Mouse (Mus musculus) bone marrow macrophage, adult 2 months (primary cell): ENCODE results near the gene Lrrc8b.

Source experiments
- CTCF ChIP-seq: IDR thresholded peaks from 2 replicates; pipeline ENCODE4 v1.5.1; 2012; ENCODE audit warnings: low read depth, mild to moderate bottlenecking, low read length, moderate library complexity
- POLR2A ChIP-seq: IDR thresholded peaks from 2 replicates; pipeline ENCODE4 v1.6.1; 2012; ENCODE audit warnings: mild to moderate bottlenecking, low read depth, low read length, borderline replicate concordance

DNA sequence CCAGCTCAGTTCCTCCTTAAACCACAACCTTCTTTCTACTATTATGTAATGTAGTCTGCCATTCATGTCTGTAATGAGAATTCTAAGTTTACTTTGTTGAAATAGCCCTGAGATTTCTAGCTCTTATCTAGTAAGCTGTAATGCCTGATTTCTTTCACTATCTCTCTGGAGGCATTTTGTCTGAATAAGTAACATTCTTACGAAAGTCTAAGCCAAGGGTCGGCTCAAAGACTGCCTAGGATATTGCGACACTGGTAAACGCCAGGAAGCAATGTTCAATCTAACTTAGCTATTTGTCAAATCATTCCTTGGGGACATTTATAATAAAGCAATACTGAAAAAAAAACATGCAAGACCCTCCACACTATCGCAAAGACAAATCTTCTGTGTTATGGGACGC lies 21.8 kb upstream of the Lrrc8b start:
- no peak for TF ChIP-seq POLR2A
- TF ChIP-seq CTCF = no peak
